Mouse (Mus musculus): Measurements from ENCODE around the gene Sit1. TPM values are rescaled to one million over a fixed set of nuclear protein-coding genes. Genes with fewer than 3 reads are reported as not detected.

The Sit1 gene
- polyA plus RNA-seq, 1 experiment, result not detected

GRCm38 (mm10) chr4:43457124-43457523 lies 26.4 kb downstream of the Sit1 start:
- no peaks in the 10 kb centered on the region for H3K9me3 ChIP-seq (ENCODE audit: control insufficient read depth, low read length)
- no peak for TF ChIP-seq TAL1 (IDR thresholded peaks at IDR 0.05; ENCODE audit: low read length)
- no peak for TF ChIP-seq GATA1 (IDR thresholded peaks at IDR 0.05; ENCODE audit: low read length)
- peaks cover 38% of the 10 kb centered on the region for H3K27me3 ChIP-seq (ENCODE audit: control insufficient read depth)

GRCm38 (mm10) chr4:43456470-43456869 lies 27.1 kb downstream of the Sit1 start:
- Histone ChIP-seq H3K9me3 (ENCODE audit: control insufficient read depth, low read length) (no peaks in the 10 kb centered on the region), H3K27me3 (ENCODE audit: control insufficient read depth) (peaks cover 43% of the 10 kb centered on the region), H3K36me3 (ENCODE audit: control insufficient read depth) (no peaks in the 10 kb centered on the region), H3K4me1 (ENCODE audit: control insufficient read depth) (no peaks in the 10 kb centered on the region), H3K4me3 (replicated peaks) (no peak overlapping the region)
- TF ChIP-seq GATA1 (IDR thresholded peaks at IDR 0.05; ENCODE audit: low read length) (no peak), TAL1 (IDR thresholded peaks at IDR 0.05; ENCODE audit: low read length) (no peak)

More at GRCm38 (mm10) chr4:43457124-43457523, 26.4 kb downstream of the Sit1 start:
- Histone ChIP-seq H3K4me1 (ENCODE audit: control insufficient read depth) (no peaks in the 10 kb centered on the region), H3K36me3 (ENCODE audit: control insufficient read depth) (no peaks in the 10 kb centered on the region), H3K4me3 (replicated peaks) (no peak overlapping the region)

GRCm38 (mm10) chr4:43454041-43454836 lies 29.3 kb downstream of the Sit1 start, which contains the start of gene Cd72:
Cd72 (minus strand) TSS chr4:43454628.
- Histone ChIP-seq H3K27me3 (ENCODE audit: control insufficient read depth) (peaks cover 48% of the 10 kb centered on the region), H3K4me3 (replicated peaks) (no peak within 1 kb of the TSS), H3K9me3 (ENCODE audit: control insufficient read depth, low read length) (no peaks in the 10 kb centered on the region), H3K4me1 (ENCODE audit: control insufficient read depth) (no peaks in the 10 kb centered on the region), H3K36me3 (ENCODE audit: control insufficient read depth) (no peaks in the 10 kb centered on the region)
- no peak for TF ChIP-seq TAL1 (IDR thresholded peaks at IDR 0.05; ENCODE audit: low read length)
- no peak for TF ChIP-seq GATA1 (IDR thresholded peaks at IDR 0.05; ENCODE audit: low read length)

- H3K27me3 ChIP-seq (ENCODE audit: control insufficient read depth), result peaks cover 48% of the 10 kb centered on the region
- no peak for TF ChIP-seq TAL1 (IDR thresholded peaks at IDR 0.05; ENCODE audit: low read length)
- no peak for TF ChIP-seq GATA1 (IDR thresholded peaks at IDR 0.05; ENCODE audit: low read length)
- H3K4me3 ChIP-seq (replicated peaks), result no peak overlapping the region
Observed at GRCm38 (mm10) chr4:43453413-43453812, 30.1 kb downstream of the Sit1 start.

GRCm38 (mm10) chr4:43452315-43452714 lies 31.2 kb downstream of the Sit1 start:
- H3K9me3 ChIP-seq (ENCODE audit: control insufficient read depth, low read length), result no peaks in the 10 kb centered on the region
- no peak for TF ChIP-seq GATA1 (IDR thresholded peaks at IDR 0.05; ENCODE audit: low read length)
- no peak for TF ChIP-seq TAL1 (IDR thresholded peaks at IDR 0.05; ENCODE audit: low read length)
- H3K4me3 ChIP-seq (replicated peaks), result no peak overlapping the region
- H3K27me3 ChIP-seq (ENCODE audit: control insufficient read depth), result peaks cover 46% of the 10 kb centered on the region
- no peaks in the 10 kb centered on the region for H3K4me1 ChIP-seq (ENCODE audit: control insufficient read depth)
- peaks cover 2% of the 10 kb centered on the region for H3K36me3 ChIP-seq (ENCODE audit: control insufficient read depth)

More at GRCm38 (mm10) chr4:43453413-43453812, 30.1 kb downstream of the Sit1 start:
- Histone ChIP-seq H3K9me3 (ENCODE audit: control insufficient read depth, low read length) (no peaks in the 10 kb centered on the region), H3K36me3 (ENCODE audit: control insufficient read depth) (no peaks in the 10 kb centered on the region), H3K4me1 (ENCODE audit: control insufficient read depth) (no peaks in the 10 kb centered on the region)

- no peak overlapping the region for H3K4me3 ChIP-seq (replicated peaks)
- TF ChIP-seq GATA1 (IDR thresholded peaks at IDR 0.05; ENCODE audit: low read length) (no peak), TAL1 (IDR thresholded peaks at IDR 0.05; ENCODE audit: low read length) (no peak)
- H3K4me1 ChIP-seq (ENCODE audit: control insufficient read depth), result peaks cover 5% of the 10 kb centered on the region
- no peaks in the 10 kb centered on the region for H3K9me3 ChIP-seq (ENCODE audit: control insufficient read depth, low read length)
- peaks cover 18% of the 10 kb centered on the region for H3K36me3 ChIP-seq (ENCODE audit: control insufficient read depth)
- H3K27me3 ChIP-seq (ENCODE audit: control insufficient read depth), result peaks cover 29% of the 10 kb centered on the region
Observed at GRCm38 (mm10) chr4:43448554-43448953, 35.0 kb downstream of the Sit1 start.

- H3K9me3 ChIP-seq (ENCODE audit: control insufficient read depth, low read length), result no peaks in the 10 kb centered on the region
- H3K4me3 ChIP-seq (replicated peaks), result no peak overlapping the region
- peaks cover 18% of the 10 kb centered on the region for H3K36me3 ChIP-seq (ENCODE audit: control insufficient read depth)
- H3K4me1 ChIP-seq (ENCODE audit: control insufficient read depth), result peaks cover 16% of the 10 kb centered on the region
- peaks cover 20% of the 10 kb centered on the region for H3K27me3 ChIP-seq (ENCODE audit: control insufficient read depth)
- no peak for TF ChIP-seq TAL1 (IDR thresholded peaks at IDR 0.05; ENCODE audit: low read length)
- no peak for TF ChIP-seq GATA1 (IDR thresholded peaks at IDR 0.05; ENCODE audit: low read length)
Observed at GRCm38 (mm10) chr4:43447251-43447650, 36.3 kb downstream of the Sit1 start.

- Histone ChIP-seq H3K27me3 (ENCODE audit: control insufficient read depth) (peaks cover 9% of the 10 kb centered on the region), H3K4me1 (ENCODE audit: control insufficient read depth) (peaks cover 19% of the 10 kb centered on the region), H3K9me3 (ENCODE audit: control insufficient read depth, low read length) (no peaks in the 10 kb centered on the region)
Observed at GRCm38 (mm10) chr4:43443511-43443910, 40.0 kb downstream of the Sit1 start.

GRCm38 (mm10) chr4:43442456-43443361 lies 40.8 kb downstream of the Sit1 start:
- Histone ChIP-seq H3K36me3 (ENCODE audit: control insufficient read depth) (peaks cover 18% of the 10 kb centered on the region), H3K4me3 (replicated peaks) (peak overlapping the region; percentile 84), H3K9me3 (ENCODE audit: control insufficient read depth, low read length) (no peaks in the 10 kb centered on the region), H3K27me3 (ENCODE audit: control insufficient read depth) (peaks cover 9% of the 10 kb centered on the region), H3K4me1 (ENCODE audit: control insufficient read depth) (peaks cover 20% of the 10 kb centered on the region)
- TF ChIP-seq TAL1 (IDR thresholded peaks at IDR 0.05; ENCODE audit: low read length) (no peak), GATA1 (IDR thresholded peaks at IDR 0.05; ENCODE audit: low read length) (no peak)

More at GRCm38 (mm10) chr4:43443511-43443910, 40.0 kb downstream of the Sit1 start:
- TF ChIP-seq GATA1 (IDR thresholded peaks at IDR 0.05; ENCODE audit: low read length) (no peak), TAL1 (IDR thresholded peaks at IDR 0.05; ENCODE audit: low read length) (no peak)
- Histone ChIP-seq H3K4me3 (replicated peaks) (peak overlapping the region; percentile 84), H3K36me3 (ENCODE audit: control insufficient read depth) (peaks cover 18% of the 10 kb centered on the region)

All from erythroblast, embryonic 14.5 days (primary cell).